Mouse (Mus musculus) midbrain, embryonic 11.5 days (tissue): ENCODE results near the gene Gpr61. TPM values are rescaled to one million over a fixed set of nuclear protein-coding genes. Genes with fewer than 3 reads are reported as not detected.

Source experiments
- ATAC-seq: fragments of 200-750 bp; cut with Nextera tagmentation; 2 replicates; pipeline ENCODE4 v1.8.0; 2017; ENCODE audit warnings: moderate TSS enrichment, moderate library complexity; ENCODE audit not compliant: low FRiP score
- DNase-seq: peaks from one replicate; pipeline ENCODE4 v3.0.0; 2015; ENCODE audit warnings: low spot score; ENCODE audit errors: missing footprints
- H3K27ac ChIP-seq: fragments of 300-500 bp; sonication (generic); 2 replicates; pipeline ENCODE4 v1.5.1; 2014; ENCODE audit warnings: low read depth, low read length
- H3K27me3 ChIP-seq: fragments of 300-500 bp; sonication (generic); 2 replicates; pipeline ENCODE4 v1.6.1; 2014; ENCODE audit warnings: mild to moderate bottlenecking, low read length, moderate library complexity, mixed read lengths; ENCODE audit not compliant: control insufficient read depth, insufficient read depth
- H3K36me3 ChIP-seq: fragments of 300-500 bp; sonication (generic); 2 replicates; pipeline ENCODE4 v1.6.1; 2014; ENCODE audit warnings: mild to moderate bottlenecking, low read length, moderate library complexity, mixed read lengths; ENCODE audit not compliant: control insufficient read depth, insufficient read depth
- H3K4me1 ChIP-seq: fragments of 300-500 bp; sonication (generic); 2 replicates; pipeline ENCODE4 v1.6.1; 2014; ENCODE audit warnings: low read length; ENCODE audit not compliant: control insufficient read depth, insufficient read depth
- H3K4me2 ChIP-seq: fragments of 300-500 bp; sonication (generic); 2 replicates; pipeline ENCODE4 v1.6.1; 2014; ENCODE audit warnings: mild to moderate bottlenecking, moderate library complexity
- H3K4me3 ChIP-seq: fragments of 300-500 bp; sonication (generic); 2 replicates; pipeline ENCODE4 v1.5.1; 2014; ENCODE audit warnings: low read depth, low read length
- H3K9ac ChIP-seq: fragments of 300-500 bp; sonication (generic); 2 replicates; pipeline ENCODE4 v1.6.1; 2014; ENCODE audit warnings: low read length
- H3K9me3 ChIP-seq: fragments of 300-500 bp; sonication (generic); 2 replicates; pipeline ENCODE4 v1.6.1; 2016; ENCODE audit warnings: low read length; ENCODE audit not compliant: control insufficient read depth
- WGBS: fragments of 180-500 bp; shearing (Covaris S2); extraction: QIAGEN DNeasy Blood & Tissue Kit; methylation state at CpG from one replicate; pipeline ENCODE4 v1.1.7; 2014; 5-methylcytosine and 5-hydroxymethylcytosine counted together
- polyA plus RNA-seq: library from polyadenylated mRNA; unstranded; fragments of >200 nt; fragmentation: Nextera tagmentation; extraction: Ambion mirVana; gene quantifications from 2 replicates; pipeline ENCODE4 v1.2.1, GENCODE M21; 2014

Gpr61 gene
- polyA plus RNA-seq, 1 experiment from 2014 or later = 0.19 TPM

GRCm38 (mm10) chr3:108139113-108139512, 15.6 kb downstream of the Gpr61 start:
- DNase-seq (no peak), ATAC-seq (no peak)
- H3K36me3 ChIP-seq = peaks cover 2% of the 10 kb centered on the region; the same call in 1 of the 2 replicates
- no peaks in the 10 kb centered on the region for H3K27me3 ChIP-seq
- no peak overlapping the region for H3K9ac ChIP-seq
- 96% methylated on average over 1 of the region's 1 CpGs for WGBS
- H3K4me1 ChIP-seq = no peaks in the 10 kb centered on the region
- no peaks in the 10 kb centered on the region for H3K9me3 ChIP-seq
- no peak overlapping the region for H3K27ac ChIP-seq
- no peak overlapping the region for H3K4me3 ChIP-seq
- H3K4me2 ChIP-seq = no peak overlapping the region

DNA sequence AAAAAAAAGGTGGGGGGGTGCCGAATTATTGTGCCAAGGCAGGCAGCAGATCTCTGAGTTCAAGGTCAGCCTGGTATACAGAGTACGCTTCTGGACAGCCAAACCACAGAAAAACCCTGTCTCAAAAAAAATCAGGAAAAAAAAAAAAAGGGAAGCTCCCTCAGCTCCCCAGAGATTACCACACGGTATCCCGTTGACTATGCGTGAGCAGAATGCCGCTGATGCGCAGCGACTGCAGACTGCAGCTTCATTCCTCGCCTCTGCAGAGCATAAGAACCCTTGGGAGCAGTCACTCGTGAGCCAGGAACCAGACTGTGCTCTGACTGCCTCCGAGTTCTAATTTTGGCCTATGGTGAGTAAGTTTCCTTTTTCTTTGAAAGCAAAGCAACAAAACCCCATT, 20.0 kb downstream of the Gpr61 start:
- H3K4me3 ChIP-seq = no peak overlapping the region
- no peaks in the 10 kb centered on the region for H3K27me3 ChIP-seq
- DNase-seq (no peak), ATAC-seq (0 out of 2 replicates have a peak, but pooled peaks have one; percentile 38)
- H3K4me1 ChIP-seq = peaks cover 2% of the 10 kb centered on the region; the same call in 1 of the 2 replicates
- peaks cover 2% of the 10 kb centered on the region; the same call in 1 of the 2 replicates for H3K36me3 ChIP-seq
- no peak overlapping the region for H3K9ac ChIP-seq
- WGBS = 72% methylated on average over 11 of the region's 11 CpGs
- no peak overlapping the region for H3K4me2 ChIP-seq
- no peak overlapping the region for H3K27ac ChIP-seq
- no peaks in the 10 kb centered on the region for H3K9me3 ChIP-seq

DNA sequence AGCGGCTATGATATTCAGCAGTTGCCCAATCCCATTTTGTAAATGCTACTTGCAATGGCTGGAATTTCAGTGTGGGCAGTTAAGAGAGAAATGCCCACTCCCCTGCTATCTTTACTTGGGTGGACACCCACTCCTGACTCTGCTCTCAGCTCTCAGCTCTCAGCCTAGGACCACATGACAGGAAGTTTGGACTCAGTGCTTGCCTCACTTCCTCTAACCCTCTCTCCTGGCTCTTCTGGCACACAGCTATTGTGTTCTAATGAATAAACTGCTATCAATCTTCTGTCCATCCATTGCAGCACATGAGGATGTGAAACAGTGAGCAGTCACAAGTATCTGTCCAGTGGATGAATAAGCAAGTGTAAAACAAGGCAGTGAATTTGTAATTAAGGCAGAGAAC, 22.2 kb downstream of the Gpr61 start:
- Histone ChIP-seq H3K27ac (no peak overlapping the region), H3K4me3 (no peak overlapping the region), H3K27me3 (no peaks in the 10 kb centered on the region), H3K4me1 (peaks cover 2% of the 10 kb centered on the region; the same call in 1 of the 2 replicates), H3K4me2 (no peak overlapping the region), H3K9me3 (no peaks in the 10 kb centered on the region), H3K9ac (no peak overlapping the region), H3K36me3 (no peaks in the 10 kb centered on the region)
- no peak for DNase-seq
- ATAC-seq = no peak
- WGBS = 84% methylated on average over 1 of the region's 1 CpGs

DNA sequence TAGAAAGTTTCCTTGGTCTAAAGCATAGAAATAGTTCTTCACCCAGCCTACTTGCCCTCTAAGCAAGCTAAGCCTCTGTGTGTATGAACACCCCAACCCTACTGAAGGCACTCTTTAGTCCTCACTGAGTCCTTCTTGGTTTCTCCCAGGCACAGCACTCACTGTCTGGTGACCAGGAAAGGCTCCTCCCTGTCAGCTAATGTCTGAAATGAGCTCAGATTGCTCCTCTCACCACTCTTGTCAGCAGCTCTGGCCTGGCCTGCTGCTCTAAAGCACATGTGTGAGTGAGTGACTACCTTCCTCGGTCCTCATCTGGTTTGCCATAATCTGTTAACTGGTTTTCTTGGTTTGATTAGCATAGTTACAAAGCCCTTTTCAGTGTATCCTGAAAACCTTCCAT, 22.9 kb downstream of the Gpr61 start:
- Histone ChIP-seq H3K9ac (no peak overlapping the region), H3K36me3 (no peaks in the 10 kb centered on the region), H3K4me3 (no peak overlapping the region), H3K9me3 (no peaks in the 10 kb centered on the region), H3K4me1 (peaks cover 2% of the 10 kb centered on the region; the same call in 1 of the 2 replicates), H3K27me3 (no peaks in the 10 kb centered on the region), H3K27ac (no peak overlapping the region), H3K4me2 (no peak overlapping the region)
- no peak for ATAC-seq
- 93% methylated on average over 1 of the region's 1 CpGs for WGBS
- no peak for DNase-seq

DNA sequence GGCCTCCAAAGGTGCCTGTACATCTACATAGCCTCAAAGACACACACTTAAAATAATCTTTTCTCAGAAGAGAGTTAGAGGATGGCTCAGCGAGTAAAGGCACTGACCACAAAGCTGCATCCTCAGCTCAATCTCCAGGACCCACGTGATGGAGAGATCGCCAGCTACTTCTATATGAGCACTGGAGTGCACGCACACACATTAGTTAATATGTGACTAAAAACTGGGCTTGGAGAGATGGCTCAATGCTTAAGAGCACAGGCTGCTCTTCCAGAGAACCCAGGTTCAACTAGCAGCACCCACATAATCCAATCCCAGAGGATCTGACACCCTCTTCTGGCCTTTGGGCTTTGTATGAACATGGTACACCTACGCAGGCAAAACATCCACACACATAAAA, 23.5 kb downstream of the Gpr61 start:
- ATAC-seq = no peak
- DNase-seq = no peak

DNA sequence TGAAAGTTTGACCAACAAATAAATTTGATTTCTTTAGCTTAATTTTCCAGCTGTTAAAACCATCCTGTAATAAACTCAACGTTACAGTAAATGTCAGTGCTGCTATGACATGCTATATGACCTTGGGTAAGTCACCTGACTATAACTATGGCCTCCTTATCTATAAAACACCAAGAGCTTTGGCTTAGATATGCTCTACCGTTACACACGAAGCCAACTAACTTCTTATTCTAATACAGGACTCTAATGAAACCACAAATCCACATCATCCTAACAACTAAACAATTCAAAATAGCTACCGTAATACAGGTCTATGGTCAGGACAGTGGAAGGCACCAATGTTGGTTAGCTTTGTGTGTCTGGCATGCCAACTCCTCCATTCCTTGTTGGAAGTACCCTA, 24.9 kb downstream of the Gpr61 start:
- DNase-seq = no peak
- ATAC-seq = no peak
- Histone ChIP-seq H3K4me3 (no peak overlapping the region), H3K36me3 (no peaks in the 10 kb centered on the region), H3K27me3 (no peaks in the 10 kb centered on the region), H3K9me3 (no peaks in the 10 kb centered on the region), H3K27ac (no peak overlapping the region), H3K4me1 (peaks cover 2% of the 10 kb centered on the region; the same call in 1 of the 2 replicates), H3K4me2 (no peak overlapping the region), H3K9ac (no peak overlapping the region)
- 90% methylated on average over 4 of the region's 4 CpGs for WGBS

More for the DNA sequence above, 23.5 kb downstream of the Gpr61 start:
- WGBS = 97% methylated on average over 5 of the region's 5 CpGs
- Histone ChIP-seq H3K9ac (no peak overlapping the region), H3K27me3 (no peaks in the 10 kb centered on the region), H3K4me1 (peaks cover 2% of the 10 kb centered on the region; the same call in 1 of the 2 replicates), H3K9me3 (no peaks in the 10 kb centered on the region), H3K4me2 (no peak overlapping the region), H3K27ac (no peak overlapping the region), H3K36me3 (no peaks in the 10 kb centered on the region), H3K4me3 (no peak overlapping the region)

DNA sequence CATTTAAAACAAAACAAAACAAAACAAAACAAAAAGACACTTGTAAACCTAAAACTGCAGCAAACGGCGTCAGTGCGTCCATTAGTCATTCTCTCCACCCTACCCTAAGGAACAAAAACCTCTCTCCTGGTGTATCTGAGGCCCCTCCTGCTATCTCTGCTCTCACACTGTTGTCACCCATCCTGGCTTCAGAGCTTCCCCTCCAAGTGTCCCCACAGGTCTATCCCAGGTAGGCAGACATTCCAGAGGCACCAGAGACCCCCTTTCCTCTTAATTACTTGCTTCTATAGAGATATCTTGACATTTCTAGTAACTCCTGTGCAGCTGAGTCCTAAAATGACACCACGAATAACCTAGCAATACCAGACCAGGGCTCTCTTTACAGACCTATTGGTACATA, 25.3 kb downstream of the Gpr61 start:
- no peak overlapping the region for H3K9ac ChIP-seq
- H3K27ac ChIP-seq = no peak overlapping the region
- no peaks in the 10 kb centered on the region for H3K27me3 ChIP-seq
- DNase-seq (peak; percentile 77), ATAC-seq (no peak)
- H3K36me3 ChIP-seq = no peaks in the 10 kb centered on the region
- H3K9me3 ChIP-seq = no peaks in the 10 kb centered on the region
- no peak overlapping the region for H3K4me3 ChIP-seq
- WGBS = 97% methylated on average over 4 of the region's 4 CpGs
- H3K4me1 ChIP-seq = peaks cover 2% of the 10 kb centered on the region; the same call in 1 of the 2 replicates
- H3K4me2 ChIP-seq = no peak overlapping the region

GRCm38 (mm10) chr3:108128520-108128919, 26.2 kb downstream of the Gpr61 start:
- Histone ChIP-seq H3K27me3 (no peaks in the 10 kb centered on the region), H3K9me3 (no peaks in the 10 kb centered on the region), H3K4me2 (no peak overlapping the region), H3K4me3 (no peak overlapping the region), H3K9ac (no peak overlapping the region), H3K36me3 (no peaks in the 10 kb centered on the region), H3K4me1 (peaks cover 2% of the 10 kb centered on the region; the same call in 1 of the 2 replicates), H3K27ac (no peak overlapping the region)
- DNase-seq = no peak
- WGBS = 85% methylated on average over 5 of the region's 5 CpGs
- ATAC-seq = no peak

GRCm38 (mm10) chr3:108126327-108126726, 28.4 kb downstream of the Gpr61 start:
- Histone ChIP-seq H3K9me3 (no peaks in the 10 kb centered on the region), H3K4me3 (no peak overlapping the region), H3K9ac (no peak overlapping the region), H3K4me1 (no peaks in the 10 kb centered on the region), H3K27me3 (no peaks in the 10 kb centered on the region), H3K27ac (no peak overlapping the region), H3K36me3 (0 out of 2 replicates have a peak, but pooled peaks cover under 1% of the 10 kb centered on the region), H3K4me2 (no peak overlapping the region)
- no peak for ATAC-seq
- no peak for DNase-seq
- 93% methylated on average over 3 of the region's 3 CpGs for WGBS
